Mouse (Mus musculus) adrenal gland, adult 10 weeks (tissue): ENCODE results near the gene Dmrtc1a. TPM values are rescaled to one million over a fixed set of nuclear protein-coding genes. Genes with fewer than 3 reads are reported as not detected.

ENCODE experiments used
- polyA plus RNA-seq: library from polyadenylated mRNA; stranded (reverse); fragments of 350-450 nt; fragmentation: Illumina TruSeq; extraction: RNeasy Lipid Tissue Mini Kit (QIAGEN cat#74804); gene quantifications from one replicate; pipeline ENCODE4 v1.2.3, GENCODE M21; 2014; ENCODE audit warnings: low read depth, low replicate concordance

Dmrtc1a gene
- polyA plus RNA-seq: 2.8 TPM

DNA sequence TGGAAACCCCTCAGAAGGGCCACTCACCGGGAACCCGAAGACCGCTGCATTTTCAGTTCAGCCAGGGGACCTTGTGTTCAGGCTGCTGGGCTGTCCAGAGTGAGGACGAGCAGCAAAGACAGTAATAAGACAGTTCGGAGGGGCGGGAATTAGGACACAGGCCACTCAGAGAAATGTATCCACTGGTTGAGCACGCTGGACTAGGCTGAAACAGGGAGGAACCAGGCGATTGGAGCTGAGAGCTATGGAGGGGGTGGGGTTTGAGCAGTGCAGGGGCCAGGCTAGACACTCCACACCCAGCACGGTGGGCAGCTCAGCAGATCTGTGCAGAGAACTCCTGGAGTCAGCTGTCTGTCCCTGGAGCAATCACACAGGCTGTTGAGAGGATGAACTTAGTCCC, at the start of gene Dmrtc1a, which contains the start of gene 1700011M02Rik:
Gene Dmrtc1a (minus strand): TSS at position 101 of the 400 bp plus-strand sequence.
Gene 1700011M02Rik (plus strand): TSS at position 319 of the 400 bp plus-strand sequence.

DNA sequence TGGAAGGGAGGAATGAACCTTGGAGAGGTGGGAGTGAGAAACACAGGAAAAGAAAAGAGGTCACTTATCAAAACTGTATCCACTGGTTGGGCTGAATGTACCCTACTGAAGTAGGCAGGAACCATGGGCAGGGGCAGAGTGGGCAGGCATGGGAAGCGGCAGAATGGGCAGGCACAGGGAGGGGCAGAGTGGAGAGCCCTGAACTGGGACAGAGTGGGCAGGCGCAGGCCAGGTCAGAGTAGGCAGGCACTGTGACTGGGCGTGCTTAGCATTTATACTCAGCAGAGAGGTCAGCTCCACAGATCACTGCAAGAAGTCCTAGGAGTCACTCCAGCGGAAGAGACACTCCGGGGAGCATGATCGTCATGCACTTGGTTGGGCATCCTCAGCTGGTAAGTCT, 19.6 kb upstream of the Dmrtc1a start, which contains the start of gene 1700018G05Rik:
Gene 1700018G05Rik (plus strand): TSS at position 301 of the 400 bp plus-strand sequence.

DNA sequence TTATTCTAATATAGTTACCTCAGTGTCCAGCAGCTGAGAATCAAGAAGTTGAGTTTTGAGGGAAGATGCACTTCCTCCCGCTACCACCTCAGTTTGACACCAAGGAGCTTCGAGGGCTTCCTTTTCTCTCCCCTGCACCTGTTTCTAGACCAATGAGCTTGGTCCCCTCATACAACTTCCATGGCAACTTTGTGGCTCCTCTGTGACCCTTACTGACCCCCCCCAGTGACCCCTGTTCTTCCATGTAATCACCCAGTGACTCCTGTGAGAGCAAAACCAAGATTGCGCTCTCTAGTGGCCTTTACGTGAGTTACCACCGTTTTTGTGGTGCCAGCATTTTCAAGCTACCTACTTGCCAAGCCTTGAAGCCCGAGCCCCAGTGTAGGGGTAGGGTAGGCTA, 40.6 kb downstream of the Dmrtc1a start, which contains the start of gene 1700031F05Rik:
Gene 1700031F05Rik (minus strand): TSS at position 101 of the 400 bp plus-strand sequence.

DNA sequence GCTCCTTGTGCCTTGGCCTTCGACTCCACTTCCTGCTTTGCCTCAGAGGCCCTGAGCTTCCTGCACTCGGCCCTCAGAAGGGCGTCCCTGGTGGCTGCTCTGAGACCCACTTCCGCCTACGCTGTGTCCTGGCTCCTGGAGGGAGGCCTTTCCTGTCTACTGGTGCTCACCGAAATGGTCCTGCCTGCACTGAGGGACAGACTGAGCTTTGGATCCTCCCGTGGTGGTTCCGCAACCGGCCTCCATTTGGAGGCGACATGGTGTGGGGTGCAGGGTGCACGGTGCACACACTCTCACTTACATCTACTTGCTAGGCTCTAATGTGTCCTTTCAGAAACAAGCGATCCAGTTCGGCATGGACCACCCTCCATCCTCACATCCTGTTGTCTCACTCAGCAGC, 54.0 kb downstream of the Dmrtc1a start, which contains the start of gene Dmrtc1c2:
Gene Dmrtc1c2 (minus strand): TSS at position 101 of the 400 bp plus-strand sequence.

Other genes with a start within 250 kb of the Dmrtc1a start
- not detected for gene Gm3880, start 221.7 kb downstream of the Dmrtc1a start, polyA plus RNA-seq
- not detected for gene Gm9112, start 201.1 kb downstream of the Dmrtc1a start, polyA plus RNA-seq
- gene Dmrtc1b, start 200.8 kb downstream of the Dmrtc1a start, polyA plus RNA-seq: not detected
- not detected for gene Dmrtc1c1, start 105.7 kb downstream of the Dmrtc1a start, polyA plus RNA-seq
- gene Dmrtc1c2, start 54.1 kb downstream of the Dmrtc1a start, polyA plus RNA-seq: not detected
- not detected for gene 1700031F05Rik, start 40.7 kb downstream of the Dmrtc1a start, polyA plus RNA-seq
- not detected for gene 1700011M02Rik, start 218 bp upstream of the Dmrtc1a start, polyA plus RNA-seq
- not detected for gene 1700018G05Rik, start 19.7 kb upstream of the Dmrtc1a start, polyA plus RNA-seq